Mouse (Mus musculus): ENCODE data around the gene Ogn.

The Ogn gene

GRCm38 (mm10) chr13:49607714-49608113 lies at the start of gene Ogn:
Gene Ogn (plus strand): TSS chr13:49608046.
- no peak for TF ChIP-seq GATA4 (IDR thresholded peaks at IDR 0.05; ENCODE audit: insufficient replicate concordance, low read length)

GRCm38 (mm10) chr13:49559185-49559584 lies 48.7 kb upstream of the Ogn start:
- TF ChIP-seq GATA4 (IDR thresholded peaks at IDR 0.05; ENCODE audit: insufficient replicate concordance, low read length): no peak

GRCm38 (mm10) chr13:49560886-49561285 lies 47.0 kb upstream of the Ogn start:
- no peak for TF ChIP-seq GATA4 (IDR thresholded peaks at IDR 0.05; ENCODE audit: insufficient replicate concordance, low read length)

- TF ChIP-seq GATA4 (IDR thresholded peaks at IDR 0.05; ENCODE audit: insufficient replicate concordance, low read length): no peak
These were observed 43.5 kb upstream of the Ogn start for GRCm38 (mm10) chr13:49564347-49564746.

GRCm38 (mm10) chr13:49570371-49570770 lies 37.5 kb upstream of the Ogn start:
- no peak for TF ChIP-seq GATA4 (IDR thresholded peaks at IDR 0.05; ENCODE audit: insufficient replicate concordance, low read length)

- no peak for TF ChIP-seq GATA4 (IDR thresholded peaks at IDR 0.05; ENCODE audit: insufficient replicate concordance, low read length)
These were observed 36.4 kb upstream of the Ogn start for GRCm38 (mm10) chr13:49571418-49571817.

- TF ChIP-seq GATA4 (IDR thresholded peaks at IDR 0.05; ENCODE audit: insufficient replicate concordance, low read length): no peak
These were observed 26.0 kb upstream of the Ogn start, which contains the start of gene Omd for GRCm38 (mm10) chr13:49581541-49582530. Gene Omd (plus strand): TSS chr13:49582462.

GRCm38 (mm10) chr13:49583859-49584258 lies 24.0 kb upstream of the Ogn start:
- no peak for TF ChIP-seq GATA4 (IDR thresholded peaks at IDR 0.05; ENCODE audit: insufficient replicate concordance, low read length)

GRCm38 (mm10) chr13:49584307-49585005 lies 23.4 kb upstream of the Ogn start:
- TF ChIP-seq GATA4 (IDR thresholded peaks at IDR 0.05; ENCODE audit: insufficient replicate concordance, low read length): no peak

GRCm38 (mm10) chr13:49586062-49586461 lies 21.8 kb upstream of the Ogn start:
- TF ChIP-seq GATA4 (IDR thresholded peaks at IDR 0.05; ENCODE audit: insufficient replicate concordance, low read length): no peak

GRCm38 (mm10) chr13:49603603-49604002 lies 4.2 kb upstream of the Ogn start:
- no peak for TF ChIP-seq GATA4 (IDR thresholded peaks at IDR 0.05; ENCODE audit: insufficient replicate concordance, low read length)

- no peak for TF ChIP-seq GATA4 (IDR thresholded peaks at IDR 0.05; ENCODE audit: insufficient replicate concordance, low read length)
These were observed 910 bp downstream of the Ogn start for GRCm38 (mm10) chr13:49608589-49609322.

- TF ChIP-seq GATA4 (IDR thresholded peaks at IDR 0.05; ENCODE audit: insufficient replicate concordance, low read length): no peak
These were observed 9.2 kb downstream of the Ogn start for GRCm38 (mm10) chr13:49617021-49617420.

- no peak for TF ChIP-seq GATA4 (IDR thresholded peaks at IDR 0.05; ENCODE audit: insufficient replicate concordance, low read length)
These were observed 10.5 kb downstream of the Ogn start for GRCm38 (mm10) chr13:49618365-49618764.

GRCm38 (mm10) chr13:49623216-49623615 lies 15.4 kb downstream of the Ogn start:
- no peak for TF ChIP-seq GATA4 (IDR thresholded peaks at IDR 0.05; ENCODE audit: insufficient replicate concordance, low read length)

All from liver, adult (tissue).